Mouse (Mus musculus) v-Abl transformed pro-B cells (cell line): Measurements from ENCODE around the gene Ier5l.

Experiments
- in situ Hi-C, 2 experiments: fragments of 400-800 bp; cut with MboI; formaldehyde crosslinking; loops; one replicate each; pipeline ENCODE4 v1.15.1; 2025; ENCODE audit not compliant: unreplicated experiment in 2 of 2

The Ier5l gene

DNA sequence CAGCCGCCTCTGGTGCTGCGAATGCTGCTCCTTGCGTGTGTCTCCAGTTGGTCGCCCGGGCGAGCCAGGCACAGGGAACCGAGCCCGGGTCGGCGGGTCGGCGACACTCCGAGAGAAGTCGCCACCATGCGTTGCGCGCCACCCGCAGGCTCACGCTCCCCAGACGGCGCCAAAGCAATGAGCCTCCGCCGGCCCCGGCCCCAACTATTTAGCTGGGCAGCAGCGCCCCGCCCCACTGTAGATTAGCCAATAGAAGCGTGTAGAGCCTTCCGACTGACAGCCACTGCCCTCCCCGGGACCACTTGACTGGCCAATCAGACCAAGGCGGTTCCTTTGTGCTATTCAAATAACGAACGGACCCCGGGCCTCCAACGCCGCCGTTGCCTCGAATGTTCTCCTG lies at the start of gene Ier5l:
TSS of gene Ier5l (minus strand) at position 181 of the 400 bp plus-strand sequence.
- in situ Hi-C loops = no loop called here

DNA sequence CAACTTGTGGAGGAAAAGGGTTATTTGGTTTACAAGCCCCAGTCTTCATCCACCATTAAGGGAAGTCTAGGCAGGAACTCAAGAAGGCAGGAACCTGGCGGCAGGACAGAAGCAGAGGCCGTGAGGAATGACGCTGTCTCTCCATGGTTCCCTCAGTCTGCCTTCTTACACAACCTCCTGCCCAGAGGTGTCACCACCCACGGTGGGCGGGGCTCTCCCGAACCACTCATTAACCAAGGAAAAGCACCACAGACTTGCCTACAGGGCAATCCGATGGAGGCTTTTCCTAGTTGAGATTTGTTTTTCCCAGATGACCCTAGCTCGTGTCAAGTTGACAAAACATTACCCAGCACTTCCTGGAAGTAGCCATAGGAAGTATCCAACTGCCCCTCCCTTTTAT lies 49.7 kb upstream of the Ier5l start:
- in situ Hi-C loops = loop anchor here in 1 of 2 experiments (25.0 kb wide), 1 partner anchor 1014 kb away; no protein-coding TSS in a partner anchor

DNA sequence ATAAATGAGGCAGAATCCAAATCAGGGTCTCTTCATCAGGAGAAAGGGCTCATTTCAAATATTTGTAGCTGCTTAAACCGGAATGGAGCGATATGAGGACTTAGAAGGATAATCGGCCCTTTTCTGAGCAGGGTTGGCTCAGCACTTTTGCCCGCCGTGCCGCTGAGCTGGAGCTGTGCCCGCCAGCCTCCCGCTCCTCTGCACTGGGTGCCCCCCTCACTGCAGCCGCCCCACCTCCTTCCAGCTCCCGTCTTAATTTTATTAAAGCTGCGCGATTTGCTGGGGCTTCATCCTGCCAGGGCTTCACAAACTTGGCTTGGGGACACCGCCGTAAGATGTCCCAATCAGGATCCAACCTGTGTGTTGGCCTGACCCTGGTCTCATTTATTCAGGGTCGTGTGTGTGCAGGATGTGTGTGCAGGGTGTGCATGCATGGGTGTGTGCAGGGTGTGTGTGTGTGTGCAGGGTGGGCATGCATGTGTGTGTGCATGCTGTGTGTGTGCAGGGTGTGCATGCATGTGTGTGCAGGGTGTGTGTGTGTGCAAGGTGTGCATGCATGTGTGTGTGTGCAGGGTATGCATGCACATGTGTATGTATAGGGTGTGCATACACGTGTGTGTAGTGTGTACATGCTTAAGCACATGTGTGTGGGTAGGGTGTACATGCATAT lies 36.8 kb upstream of the Ier5l start:
- in situ Hi-C loops = loop anchor here in 1 of 2 experiments (25.0 kb wide), 1 partner anchor 1026 kb away; no protein-coding TSS in a partner anchor

DNA sequence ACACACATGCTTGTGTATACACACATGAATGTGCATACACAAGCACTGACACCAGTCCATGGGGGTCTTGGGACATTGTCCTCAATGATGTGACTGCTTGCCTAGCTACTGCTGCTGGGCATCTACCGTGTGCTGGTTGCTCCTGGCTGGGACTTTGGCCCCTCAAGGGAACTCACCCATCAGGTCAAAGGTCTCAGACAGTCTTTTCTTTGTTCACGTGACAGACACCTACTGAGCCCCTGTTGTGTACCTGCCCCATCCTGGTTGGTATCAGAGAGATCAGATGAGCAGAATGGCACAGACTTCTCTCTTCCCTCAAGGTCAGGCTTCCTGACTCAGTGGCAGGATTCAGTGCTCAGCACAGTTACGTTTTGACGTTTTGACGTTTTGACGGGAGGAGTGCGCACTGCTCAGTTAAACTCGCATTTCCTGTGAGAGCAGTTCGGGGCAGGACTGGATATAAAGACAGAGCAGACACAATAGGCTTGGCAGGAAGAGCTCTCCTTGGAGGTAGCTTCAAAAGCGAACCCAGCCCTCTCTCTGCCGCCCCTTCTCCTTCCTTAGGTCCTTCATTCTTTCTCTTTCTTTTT lies 33.2 kb upstream of the Ier5l start:
- in situ Hi-C loops = loop anchor here in 1 of 2 experiments (25.0 kb wide), 1 partner anchor 1030 kb away; no protein-coding TSS in a partner anchor

DNA sequence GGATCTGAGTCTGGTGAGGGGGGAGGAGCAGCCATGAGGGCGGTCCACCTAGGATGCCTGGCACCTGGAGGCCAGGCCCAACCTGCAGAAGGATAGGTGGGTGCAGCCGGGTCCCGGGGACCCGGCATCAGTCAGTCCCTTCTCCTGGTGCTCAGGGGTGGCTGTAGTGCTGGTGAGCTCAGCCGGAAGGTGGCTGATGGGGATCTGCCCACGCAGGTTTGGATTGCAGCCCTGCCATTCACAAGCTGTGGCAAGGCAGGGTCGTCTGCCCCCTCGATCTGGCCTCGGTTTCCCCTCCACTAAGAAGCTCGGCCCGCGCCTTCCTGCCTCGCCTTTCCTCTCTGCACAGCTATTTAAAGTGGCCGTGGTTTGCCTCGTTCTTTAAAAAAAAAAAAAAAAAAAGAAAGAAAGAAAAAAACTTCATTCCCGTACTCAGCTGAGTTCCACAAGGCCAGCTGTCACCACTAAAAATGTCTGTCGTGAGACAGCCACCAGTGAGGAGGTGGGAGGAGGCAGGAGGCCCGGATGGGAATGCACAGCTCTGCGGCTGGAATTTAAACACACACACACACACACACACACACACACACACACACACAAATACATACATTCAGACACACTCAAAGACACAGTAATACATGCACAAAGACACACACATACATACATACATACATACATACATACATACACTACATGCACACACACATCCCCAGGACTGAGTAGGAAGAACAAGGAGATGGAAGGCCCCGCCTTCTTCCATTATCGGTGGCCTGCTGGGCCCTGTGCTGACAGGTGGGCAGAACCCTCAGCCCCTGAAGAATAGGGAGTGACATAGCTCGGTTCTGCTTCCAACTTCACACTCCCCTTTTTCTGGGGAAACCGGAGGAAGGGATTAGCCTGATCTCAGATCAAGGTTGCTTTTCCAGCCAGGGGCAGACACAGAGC lies 29.9 kb upstream of the Ier5l start:
- in situ Hi-C loops = loop anchor here in 1 of 2 experiments (25.0 kb wide), 1 partner anchor 1033 kb away; no protein-coding TSS in a partner anchor

DNA sequence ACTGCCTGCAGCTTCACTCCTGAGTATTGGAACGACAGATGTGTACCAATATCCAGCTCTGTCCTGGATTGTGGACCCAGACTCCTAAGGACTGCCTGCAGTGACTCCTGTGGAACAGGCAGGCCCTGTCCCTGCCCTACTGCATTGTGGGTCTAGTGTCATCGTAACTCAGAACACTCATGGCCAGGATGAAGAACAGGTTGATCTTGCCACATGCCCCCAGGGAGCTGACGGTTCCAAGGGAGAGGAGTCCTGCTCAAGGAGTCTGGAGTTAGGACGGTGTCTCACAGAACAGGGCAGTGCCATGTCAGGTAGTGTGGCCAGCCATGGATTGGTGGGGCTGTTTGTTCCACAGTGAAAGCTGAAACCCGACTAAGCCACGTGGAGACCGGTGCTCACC lies 27.7 kb upstream of the Ier5l start:
- in situ Hi-C loops = loop anchor here in 1 of 2 experiments (25.0 kb wide), 1 partner anchor 1036 kb away; no protein-coding TSS in a partner anchor

DNA sequence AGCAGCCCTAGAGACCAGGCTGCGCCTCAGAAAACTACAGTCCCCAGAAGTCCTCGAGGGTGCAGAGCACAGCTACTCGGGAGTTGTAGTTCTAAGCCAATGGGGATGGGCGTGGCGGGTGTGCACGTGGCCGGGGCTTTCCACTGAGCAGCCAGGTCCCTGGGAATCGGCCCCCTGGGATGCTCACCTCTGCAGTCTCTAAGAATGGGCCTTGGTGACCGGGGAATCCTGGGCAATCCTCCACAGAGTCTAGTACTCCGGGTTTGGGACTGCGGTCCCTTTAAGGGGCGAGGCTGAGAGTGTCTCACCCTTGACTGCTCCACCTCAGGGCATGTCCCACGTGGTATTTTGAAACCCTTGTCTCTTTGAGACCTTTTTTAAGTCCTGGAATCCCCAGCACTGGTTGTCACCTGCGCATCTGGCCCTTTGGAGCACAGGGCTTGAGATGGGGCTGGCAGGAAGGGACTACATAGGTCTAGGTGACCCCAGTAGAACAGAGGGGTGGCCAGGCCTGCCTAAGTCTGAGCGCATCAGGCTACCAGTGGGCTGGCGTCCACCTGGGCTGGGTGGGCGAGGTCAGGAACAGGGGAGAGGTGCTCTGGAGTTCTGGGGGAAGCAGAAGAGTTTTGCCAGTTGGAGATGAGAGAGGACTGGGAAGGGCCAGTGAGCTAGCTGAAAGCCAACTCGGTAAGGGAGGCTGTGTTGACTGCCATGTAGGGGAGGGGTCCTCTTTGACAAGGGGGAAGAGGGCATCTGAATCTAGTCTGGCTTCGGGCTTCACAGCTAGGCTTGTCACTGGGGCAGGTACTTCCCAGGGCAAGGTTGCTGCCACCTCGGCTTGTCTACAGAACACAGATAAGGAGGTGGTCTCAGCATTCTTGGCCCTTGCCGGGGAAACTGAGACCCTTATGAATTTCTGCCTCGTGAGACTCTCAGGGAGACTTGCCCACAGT lies 22.2 kb upstream of the Ier5l start:
- in situ Hi-C loops = no loop called here

DNA sequence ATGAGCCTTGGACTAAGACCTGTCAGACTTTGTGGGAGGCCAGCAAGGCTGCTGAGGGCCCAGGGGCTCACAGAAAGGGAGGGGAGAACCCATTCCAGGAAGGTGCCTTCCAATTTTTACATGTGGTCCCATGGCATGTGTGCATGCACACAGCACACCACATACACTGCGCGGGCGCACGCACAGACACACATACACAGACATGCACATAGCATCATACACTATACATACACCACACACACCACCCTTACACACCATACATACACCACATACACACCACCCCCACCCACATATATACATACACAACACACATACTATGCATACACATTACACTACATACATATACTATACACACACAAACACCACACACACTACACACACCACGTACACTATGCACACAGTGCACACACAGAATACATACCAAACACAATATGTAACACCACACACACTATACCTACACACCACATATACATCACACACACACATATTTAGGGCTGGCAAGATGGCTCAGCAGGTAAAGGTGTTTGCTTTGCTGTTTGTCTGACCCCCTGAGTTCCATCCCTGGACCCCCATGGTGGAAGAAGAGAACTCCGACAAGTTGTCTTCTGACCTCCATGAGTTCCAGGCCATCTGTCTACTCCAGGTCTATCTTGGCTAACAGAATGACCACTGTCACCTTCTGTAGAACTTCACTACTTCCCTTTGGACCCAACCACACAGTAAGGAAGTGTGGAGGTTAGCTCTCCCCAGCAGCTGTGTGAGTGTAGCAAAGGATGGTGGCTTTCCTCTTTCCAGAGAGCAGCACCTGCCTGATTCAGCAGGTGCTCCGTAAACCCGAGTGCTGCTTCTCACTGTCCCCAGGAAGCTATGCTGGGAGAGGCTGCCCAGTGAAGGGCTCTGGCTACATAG lies 21.2 kb upstream of the Ier5l start:
- in situ Hi-C loops = no loop called here

DNA sequence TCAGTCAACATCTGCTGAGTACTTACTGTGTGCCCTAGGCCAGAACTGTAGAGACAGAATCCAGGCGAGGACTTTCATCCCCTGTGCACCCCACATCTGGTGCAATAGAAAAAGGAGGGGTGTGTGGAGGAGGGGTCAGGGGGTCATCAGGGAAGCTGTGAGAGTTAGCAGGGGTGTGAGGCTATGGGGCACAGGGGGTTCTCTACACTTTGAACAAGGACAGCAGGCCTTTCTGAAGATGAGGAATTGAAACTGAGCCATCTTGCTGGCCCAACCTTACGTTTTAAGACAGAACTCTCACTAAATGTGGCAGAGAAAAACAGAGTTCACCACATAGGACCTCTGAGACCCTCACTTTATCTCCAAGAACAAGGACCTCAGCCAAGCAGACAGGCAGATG lies 16.4 kb upstream of the Ier5l start:
- in situ Hi-C loops = no loop called here

DNA sequence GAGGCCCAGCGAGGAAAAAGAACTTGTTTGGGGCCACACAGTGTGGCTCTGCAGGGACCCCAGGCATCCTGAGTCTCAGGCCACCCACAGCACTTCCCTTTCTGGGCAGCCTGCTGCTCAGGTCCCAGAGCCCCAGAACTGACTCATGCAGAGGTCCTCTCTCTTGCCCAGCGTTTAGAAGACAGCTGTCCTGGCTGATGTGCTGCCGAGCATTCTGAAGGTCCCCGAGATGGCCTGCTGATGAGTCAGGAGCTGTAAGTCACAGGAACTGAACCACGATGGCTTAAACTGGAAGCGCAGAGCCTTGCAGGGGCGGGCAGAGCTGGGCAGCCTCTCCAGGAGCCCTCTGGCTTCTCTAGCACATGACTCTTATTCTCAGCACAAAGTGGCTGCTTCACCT lies 13.6 kb upstream of the Ier5l start:
- in situ Hi-C loops = no loop called here

DNA sequence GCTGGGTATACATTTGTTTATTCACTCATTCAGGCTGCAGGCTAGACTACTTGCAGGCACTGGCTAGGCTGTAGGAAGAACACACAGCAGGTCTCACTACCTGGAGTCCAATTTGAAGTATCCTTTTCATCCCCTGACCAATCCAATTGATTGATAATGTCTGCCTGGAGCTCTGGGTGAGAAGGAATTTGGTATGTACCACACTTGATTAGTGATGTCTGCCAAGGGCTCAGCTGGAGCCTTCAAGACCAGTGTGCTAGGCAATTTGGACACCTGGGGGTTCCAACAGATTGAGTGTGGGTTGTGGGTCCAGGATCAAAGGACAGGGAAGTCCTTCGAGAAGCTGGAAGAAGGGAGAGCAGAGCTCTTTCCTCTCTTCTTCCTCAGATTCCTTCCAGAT lies 4.5 kb upstream of the Ier5l start:
- in situ Hi-C loops = no loop called here

DNA sequence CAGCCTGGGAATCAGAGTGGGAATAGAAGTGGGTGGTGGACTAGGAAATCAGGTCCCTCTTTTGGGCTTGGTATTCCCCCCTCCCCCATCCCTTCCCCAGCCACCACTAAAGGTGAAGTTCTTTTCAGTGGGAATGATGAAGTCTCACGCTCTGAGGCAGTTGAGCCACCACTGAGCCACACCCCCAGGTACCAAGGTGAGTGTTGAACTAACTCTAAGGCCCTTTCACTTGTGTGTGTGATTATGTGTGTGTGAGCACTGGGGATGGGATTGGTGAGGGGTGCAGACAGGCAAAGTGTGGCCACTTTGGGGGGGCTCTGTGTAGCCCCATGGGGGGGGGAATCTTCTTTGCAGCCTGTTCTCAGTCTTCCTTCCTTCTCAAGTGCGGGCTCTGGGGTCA lies 2.2 kb upstream of the Ier5l start:
- in situ Hi-C loops = no loop called here

DNA sequence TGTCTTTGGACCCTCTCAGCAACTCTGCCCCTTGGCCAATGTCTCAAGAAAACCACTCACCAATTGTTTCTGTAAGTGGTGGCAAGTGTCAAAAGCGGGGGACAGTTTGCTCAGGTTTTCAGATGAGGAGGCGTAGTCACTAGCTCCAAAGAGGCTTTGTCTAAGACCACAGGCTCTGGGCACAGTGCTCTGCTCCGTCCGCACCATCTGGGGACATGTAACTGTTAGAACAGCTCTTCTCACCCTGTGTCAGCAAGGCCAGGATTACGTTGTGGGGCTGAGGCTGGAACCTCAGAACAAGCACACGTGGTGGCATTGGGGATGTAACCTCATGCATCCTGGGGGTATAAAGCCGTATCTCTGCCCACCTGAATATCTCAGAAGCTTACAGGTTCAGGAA lies 1.4 kb upstream of the Ier5l start:
- in situ Hi-C loops = no loop called here

DNA sequence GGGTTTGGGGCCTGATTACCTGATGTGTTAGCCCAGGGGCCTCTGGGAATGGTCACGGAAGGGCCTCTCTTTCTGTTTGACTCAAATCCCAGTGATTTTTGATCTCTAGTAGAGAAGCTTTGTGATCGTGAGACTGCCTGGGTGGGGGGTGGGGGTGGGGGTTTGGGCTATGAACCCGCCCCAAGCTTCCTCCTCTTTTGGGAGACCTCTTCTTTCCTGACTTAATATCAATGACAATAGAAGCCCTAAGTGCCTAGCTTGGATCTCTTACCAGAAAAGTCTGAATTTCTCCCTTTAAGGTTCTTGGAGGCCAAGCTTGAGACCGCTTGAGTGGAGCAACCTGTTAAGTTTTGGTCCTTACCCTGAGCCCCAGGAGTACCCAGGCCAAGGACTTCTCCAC lies 757 bp upstream of the Ier5l start:
- in situ Hi-C loops = no loop called here

DNA sequence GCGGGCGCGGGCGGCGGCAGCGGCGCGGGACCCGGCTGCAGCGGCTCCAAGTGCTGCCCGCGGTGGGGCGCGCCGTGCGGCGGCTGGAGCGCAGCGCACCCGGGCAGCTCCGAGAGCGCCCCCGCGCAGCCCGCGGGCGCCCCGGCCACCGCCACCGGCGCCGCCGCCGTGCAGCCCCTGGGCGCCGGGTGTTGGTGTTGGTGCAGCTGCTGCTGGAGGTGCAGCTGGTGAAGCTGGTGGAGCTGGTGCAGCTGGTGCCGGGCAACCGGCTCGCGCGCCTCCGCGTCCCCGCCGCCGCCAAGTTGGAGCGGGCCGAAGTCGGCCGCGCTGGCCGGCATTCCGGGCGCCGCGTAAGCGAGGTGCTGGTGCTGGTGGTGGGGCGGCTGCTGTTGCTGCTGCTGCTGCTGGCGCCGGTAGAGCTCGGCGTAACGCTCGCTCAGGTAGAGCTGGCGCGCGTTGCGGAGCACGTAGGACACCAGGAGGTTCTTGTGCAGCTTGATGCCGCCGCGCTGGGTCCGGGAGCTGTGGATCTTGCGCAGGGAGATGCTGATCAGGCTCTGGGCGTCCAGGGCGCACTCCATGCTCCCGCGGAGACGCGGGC lies 488 bp downstream of the Ier5l start:
- in situ Hi-C loops = no loop called here

DNA sequence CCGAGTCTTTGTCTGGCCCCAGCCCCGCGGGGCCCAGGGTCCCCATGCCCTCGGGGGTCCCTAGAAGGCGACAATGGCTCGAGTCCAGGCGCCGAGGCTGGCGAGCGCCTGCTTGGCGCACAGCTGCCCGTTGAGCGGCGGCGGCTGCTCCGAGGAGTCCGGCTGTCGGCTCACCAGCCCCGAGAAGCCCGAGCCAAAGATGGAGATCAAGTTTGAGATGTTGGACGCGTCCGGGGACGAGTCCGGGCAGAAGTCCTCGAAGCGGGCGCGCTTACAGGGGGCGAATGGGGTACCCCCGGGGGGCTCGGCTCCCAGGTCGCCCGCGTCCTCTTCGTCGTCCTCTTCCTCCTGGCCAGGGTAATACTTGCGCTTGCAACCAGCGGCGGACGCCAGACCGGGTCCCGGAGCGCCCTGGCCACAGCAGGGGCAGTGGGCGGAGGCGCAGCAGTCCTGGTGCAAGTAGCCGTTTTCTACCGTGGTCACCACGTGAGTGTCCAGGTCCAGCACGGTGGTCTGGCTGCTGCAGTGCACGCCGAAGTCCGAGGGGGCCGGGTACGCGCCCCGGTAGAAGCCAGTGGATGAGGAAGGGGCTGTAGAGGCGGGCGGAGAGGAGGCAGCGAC lies 1.2 kb downstream of the Ier5l start:
- in situ Hi-C loops = no loop called here

DNA sequence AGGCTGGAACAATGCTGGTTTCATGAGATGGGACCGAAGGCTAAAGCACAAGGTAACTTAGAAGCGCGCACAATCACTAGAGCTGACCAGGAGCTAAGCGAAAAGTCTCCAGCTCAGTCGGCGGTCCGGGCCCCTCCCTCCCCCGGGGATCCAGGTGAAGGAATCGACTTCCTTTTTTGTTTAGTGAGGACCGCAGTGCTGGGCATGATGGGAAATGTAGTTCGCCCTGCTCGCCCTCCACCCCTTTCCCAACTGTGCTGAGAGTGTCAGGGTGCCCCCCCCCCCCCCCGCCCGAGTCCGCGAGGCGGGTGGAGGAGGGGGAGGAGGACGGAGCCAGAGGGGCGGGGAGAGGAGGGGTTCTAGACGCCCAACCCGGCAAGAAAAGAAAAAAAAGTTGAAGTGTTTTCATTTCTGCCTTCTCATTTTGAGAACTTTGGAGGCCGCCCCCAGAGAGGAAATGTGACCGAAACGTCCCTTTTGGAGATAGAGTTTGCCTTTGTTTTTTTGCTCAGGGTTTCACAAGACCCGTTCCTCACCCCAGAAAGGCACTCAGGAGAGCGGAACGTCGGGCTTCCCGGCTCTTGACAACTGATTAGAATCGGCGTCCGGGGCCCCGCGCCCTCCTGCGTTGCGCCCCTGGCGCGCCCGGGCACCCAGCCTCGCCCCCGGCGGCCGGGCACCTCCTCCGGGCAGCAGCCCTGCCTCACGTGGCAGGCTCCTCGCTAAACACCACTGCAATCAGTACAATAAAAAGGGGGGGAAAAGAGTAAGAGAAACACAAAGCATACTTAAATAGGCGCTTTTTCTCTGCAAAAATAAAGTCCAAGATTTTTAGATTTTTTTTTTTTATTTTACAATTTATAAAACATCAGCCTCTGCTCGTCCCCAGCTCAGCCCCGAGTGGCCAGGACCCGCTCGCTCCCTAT lies 2.0 kb downstream of the Ier5l start:
- in situ Hi-C loops = no loop called here
